Mouse (Mus musculus): ENCODE results near the gene Plxna4. TPM values are rescaled to one million over a fixed set of nuclear protein-coding genes. Genes with fewer than 3 reads are reported as not detected.

The Plxna4 gene
- total RNA-seq, 4 experiments from 2014 or later: 57.8 to 67.8 (median 62.9) TPM

GRCm38 (mm10) chr6:32407574-32408185, 180.3 kb downstream of the Plxna4 start:
- no peak for DNase-seq (ENCODE audit: low spot score in 2 of 2)

GRCm38 (mm10) chr6:32406316-32407095, 181.5 kb downstream of the Plxna4 start:
- DNase-seq (ENCODE audit: low spot score in 2 of 2): no peak

- no peak for DNase-seq (ENCODE audit: low spot score in 2 of 2)
Observed at GRCm38 (mm10) chr6:32402560-32403235, 185.3 kb downstream of the Plxna4 start.

- no peak for DNase-seq (ENCODE audit: low spot score in 2 of 2)
Observed at GRCm38 (mm10) chr6:32398261-32398660, 189.7 kb downstream of the Plxna4 start.

DNA sequence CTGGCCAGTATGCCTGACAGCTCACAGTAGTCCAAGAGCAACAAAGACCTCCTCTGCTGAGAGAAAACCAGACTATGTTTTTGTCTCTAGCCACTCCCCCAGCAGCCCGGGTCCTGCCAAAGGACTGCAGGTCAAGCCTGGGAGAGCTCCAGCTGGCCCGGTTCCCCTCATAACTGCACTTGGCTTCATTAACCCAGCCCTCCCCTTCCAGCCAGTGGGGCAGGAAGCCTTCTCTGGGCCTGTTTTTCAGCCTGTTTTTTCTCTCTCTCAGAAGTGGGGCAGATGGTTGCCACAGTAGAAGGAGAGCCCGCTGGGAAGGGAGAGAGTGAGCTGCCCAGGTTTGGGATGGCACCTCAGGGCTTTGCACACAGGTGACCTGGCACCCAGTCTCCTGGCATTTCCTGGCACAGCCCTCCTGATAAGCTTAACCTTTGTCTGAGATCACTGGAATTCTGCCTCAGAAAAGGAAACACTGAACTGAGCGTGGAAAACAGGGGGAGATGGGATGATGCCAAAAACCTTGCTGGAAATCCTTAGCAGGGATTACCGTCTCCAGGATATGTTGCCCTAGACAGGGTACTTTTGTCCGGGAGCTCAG, 190.8 kb downstream of the Plxna4 start:
- DNase-seq (ENCODE audit: low spot score in 2 of 2): peak; percentile 45 to 63

GRCm38 (mm10) chr6:32395415-32395814, 192.6 kb downstream of the Plxna4 start:
- no peak for DNase-seq (ENCODE audit: low spot score in 2 of 2)

DNA sequence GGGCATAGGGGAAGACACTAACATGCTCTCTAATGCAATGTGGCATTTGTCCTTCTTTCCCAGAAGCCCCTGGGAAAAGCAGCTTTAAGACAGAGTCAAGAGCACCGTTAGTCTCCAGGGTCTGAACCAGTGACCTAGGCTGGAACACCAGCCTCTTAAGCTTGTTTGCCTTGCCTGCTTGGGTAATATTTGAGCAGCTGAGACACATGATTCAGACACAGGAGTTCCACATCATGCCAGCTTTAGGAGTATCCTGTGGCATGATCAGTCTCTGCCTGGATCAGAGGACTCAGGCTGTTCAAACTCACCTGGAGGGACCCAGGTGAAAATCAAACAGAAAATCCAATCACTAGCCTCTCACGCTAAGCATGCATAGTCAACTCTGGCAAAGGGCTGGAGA, 195.7 kb downstream of the Plxna4 start:
- DNase-seq (ENCODE audit: low spot score in 2 of 2): no peak

DNA sequence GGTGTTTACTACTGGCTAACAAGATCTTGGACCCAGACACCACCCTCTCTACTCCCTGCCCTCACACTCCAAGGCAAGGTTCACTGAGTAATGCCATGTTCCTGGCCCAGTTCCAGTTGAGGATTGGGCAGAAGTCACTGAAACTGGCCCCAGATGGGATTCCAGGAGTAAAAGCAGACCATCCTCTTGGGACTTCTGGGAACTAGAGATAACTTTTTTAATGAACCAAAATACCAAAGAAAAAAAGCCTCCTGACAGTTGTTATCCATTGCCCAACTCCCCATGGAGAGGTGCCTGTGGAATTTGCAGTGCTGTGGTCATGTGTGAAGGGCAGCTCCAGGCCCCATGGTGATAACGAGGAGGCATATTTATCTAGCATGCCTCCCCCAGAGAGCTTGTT, 199.7 kb downstream of the Plxna4 start:
- no peak for DNase-seq (ENCODE audit: low spot score in 2 of 2)

GRCm38 (mm10) chr6:32386915-32387314, 201.1 kb downstream of the Plxna4 start:
- no peak for DNase-seq (ENCODE audit: low spot score in 2 of 2)

DNA sequence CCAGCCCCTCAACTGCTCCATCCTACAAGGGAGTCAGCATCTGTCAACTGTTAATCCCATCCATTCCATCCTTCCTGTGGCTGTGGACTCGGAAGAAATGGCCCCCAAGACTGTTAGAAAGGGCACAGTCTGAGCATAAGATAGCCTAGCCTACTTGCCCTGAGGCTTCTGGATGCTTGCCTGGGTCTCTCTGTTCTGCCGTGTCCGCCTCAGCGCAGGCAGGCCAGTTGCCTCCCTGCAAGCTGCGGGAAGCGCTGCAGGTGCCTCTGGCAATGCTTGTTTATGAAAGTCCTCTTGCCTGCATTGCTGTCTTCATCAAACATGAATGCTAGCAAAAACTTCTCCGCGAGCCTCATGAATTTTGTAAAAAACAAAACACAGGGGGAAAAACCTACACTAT, 203.1 kb downstream of the Plxna4 start:
- no peak for DNase-seq (ENCODE audit: low spot score in 2 of 2)

GRCm38 (mm10) chr6:32384423-32384822, 203.6 kb downstream of the Plxna4 start:
- DNase-seq (ENCODE audit: low spot score in 2 of 2): no peak

GRCm38 (mm10) chr6:32381516-32381915, 206.5 kb downstream of the Plxna4 start:
- no peak for DNase-seq (ENCODE audit: low spot score in 2 of 2)

DNA sequence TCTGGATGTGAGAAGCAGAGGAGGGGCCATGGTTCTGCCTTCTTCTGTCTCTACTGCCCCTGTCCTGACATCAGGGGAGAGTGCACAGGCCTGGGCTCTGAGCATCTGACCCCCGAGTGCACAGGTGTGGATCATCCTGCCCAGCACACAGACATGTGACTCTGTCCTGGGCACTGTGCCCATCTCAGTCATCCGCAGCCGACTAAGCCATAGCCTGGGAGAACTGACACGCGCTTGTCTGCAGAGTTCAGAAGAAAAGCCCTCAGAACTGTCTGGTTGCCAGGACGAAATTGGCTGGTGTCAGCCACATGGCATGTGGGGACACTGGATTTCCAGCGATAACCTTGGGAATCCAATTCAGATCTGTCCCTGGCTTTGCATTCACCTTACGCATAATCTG, 210.8 kb downstream of the Plxna4 start:
- peak in 1 of 2 experiments; percentile 33 for DNase-seq (ENCODE audit: low spot score in 2 of 2)

DNA sequence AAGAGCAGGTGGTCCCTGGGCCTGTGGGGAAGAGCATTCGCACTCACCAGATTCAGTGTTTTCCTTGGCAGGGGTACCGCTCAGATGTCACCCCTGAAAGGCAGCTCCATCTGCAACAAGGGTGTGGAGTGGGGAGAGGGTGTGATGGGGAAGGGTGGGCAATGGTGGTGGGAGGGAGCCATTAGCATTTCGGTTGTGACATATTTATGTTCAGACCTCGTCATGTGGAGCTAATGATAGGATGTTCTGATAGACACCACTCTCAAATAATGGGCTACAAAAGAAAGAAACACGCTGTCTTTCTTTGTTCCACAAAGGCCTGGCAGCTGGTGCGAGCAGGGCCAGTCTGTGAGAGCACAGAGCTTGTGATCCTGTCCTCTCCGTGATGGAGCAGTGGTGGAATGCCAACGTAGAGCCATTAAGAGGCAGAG, 214.0 kb downstream of the Plxna4 start:
- DNase-seq (ENCODE audit: low spot score in 2 of 2): no peak

GRCm38 (mm10) chr6:32369092-32369491, 218.9 kb downstream of the Plxna4 start:
- no peak for DNase-seq (ENCODE audit: low spot score in 2 of 2)

- no peak for DNase-seq (ENCODE audit: low spot score in 2 of 2)
Observed at GRCm38 (mm10) chr6:32368408-32368807, 219.6 kb downstream of the Plxna4 start.

DNA sequence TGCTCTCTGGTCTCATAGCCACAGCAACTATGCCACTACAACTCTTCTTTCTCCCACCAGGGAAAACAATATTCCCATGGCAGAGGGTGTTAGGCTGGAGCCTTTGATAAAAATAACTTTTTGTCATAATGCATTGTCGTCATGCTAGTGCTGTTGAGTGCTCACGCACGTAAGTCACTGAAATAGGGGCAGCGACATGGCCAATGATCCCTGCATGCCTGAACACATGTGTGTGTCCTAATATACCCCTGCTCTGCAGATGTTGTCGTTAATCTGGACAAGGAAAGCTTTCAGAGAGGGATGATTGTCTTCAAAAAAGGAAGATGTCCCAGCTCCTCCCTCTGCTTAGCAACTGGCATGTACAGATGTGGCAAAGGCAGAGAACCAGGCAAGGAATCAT, 223.1 kb downstream of the Plxna4 start:
- DNase-seq (ENCODE audit: low spot score in 2 of 2): no peak

GRCm38 (mm10) chr6:32363489-32364068, 224.4 kb downstream of the Plxna4 start:
- no peak for DNase-seq (ENCODE audit: low spot score in 2 of 2)

DNA sequence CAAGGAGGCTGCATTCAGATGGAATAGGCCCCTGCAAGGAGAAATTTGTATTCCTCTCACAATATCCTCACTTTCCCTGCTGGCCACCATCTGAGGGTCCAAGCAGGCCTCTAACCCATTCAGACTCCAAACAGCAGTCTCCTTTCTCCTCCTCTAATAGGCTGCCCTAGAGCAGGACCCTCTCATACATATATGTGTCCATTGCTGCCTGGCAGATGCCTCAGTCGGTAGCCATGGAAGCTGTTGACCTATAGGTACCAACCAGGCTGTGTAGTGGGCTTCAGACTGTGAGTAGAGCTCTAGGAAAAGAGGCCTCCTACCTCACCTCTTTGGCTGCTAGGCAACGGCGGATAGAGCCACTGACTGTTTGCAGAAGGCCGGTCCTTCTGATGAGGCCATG, 225.6 kb downstream of the Plxna4 start:
- no peak for DNase-seq (ENCODE audit: low spot score in 2 of 2)

- DNase-seq (ENCODE audit: low spot score in 2 of 2): peak in 1 of 2 experiments; percentile 47
Observed at GRCm38 (mm10) chr6:32359675-32360074, 228.3 kb downstream of the Plxna4 start.

GRCm38 (mm10) chr6:32357497-32357896, 230.5 kb downstream of the Plxna4 start:
- DNase-seq (ENCODE audit: low spot score in 2 of 2): no peak

GRCm38 (mm10) chr6:32355559-32355958, 232.4 kb downstream of the Plxna4 start:
- DNase-seq (ENCODE audit: low spot score in 2 of 2): no peak
